ENCODE assay signal across 7 mouse cellular contexts in the genomic region with DNA sequence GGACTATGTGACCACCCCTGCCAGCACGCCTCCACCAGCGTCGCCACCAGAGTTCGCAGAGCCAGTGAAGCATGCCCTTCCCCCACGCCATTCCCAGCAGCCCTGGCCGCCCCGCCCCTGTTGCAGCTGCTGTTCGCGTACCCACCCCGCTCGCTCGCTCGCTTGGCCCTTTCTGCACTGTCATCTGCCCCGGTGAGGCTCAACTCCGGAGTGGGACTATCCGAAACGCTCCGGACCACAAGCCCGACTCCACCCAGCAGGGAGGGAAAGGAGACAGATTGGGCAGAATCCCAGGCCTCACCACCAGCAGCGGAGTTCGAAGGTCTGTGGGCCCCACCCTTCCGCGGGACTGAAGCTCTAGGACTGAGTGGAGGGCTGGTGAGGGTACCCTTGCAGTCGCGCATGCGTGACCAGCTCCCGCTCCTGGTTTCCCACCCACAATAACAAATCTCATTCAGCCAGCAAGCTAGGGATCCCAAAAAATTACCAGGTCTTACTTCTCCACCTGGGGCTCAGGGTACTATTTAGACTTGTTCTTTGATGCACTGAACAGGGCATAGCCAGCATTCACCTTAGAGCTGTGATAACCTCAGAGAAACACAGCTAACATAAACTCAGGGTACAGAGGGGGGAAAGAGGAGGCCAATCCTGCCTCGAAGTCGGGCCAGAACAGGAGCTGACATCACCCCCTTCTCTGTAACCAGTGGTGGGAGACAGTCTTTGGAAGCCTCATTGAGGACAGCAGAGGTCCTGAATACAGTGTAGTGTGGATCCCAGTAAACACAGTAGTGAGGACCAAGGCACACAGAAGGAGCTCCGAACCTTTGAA. TPM values are rescaled to one million over a fixed set of nuclear protein-coding genes. Genes with fewer than 3 reads are reported as not detected.
A peak's percentile ranks its signal among the peaks of the same experiment; 100 is the strongest.
DNase-seq lines count a peak whose midpoint lies in the region; ATAC-seq and TF ChIP-seq lines count a peak whose summit lies in the region.

No protein-coding gene starts in this region.

- H3K4me1 ChIP-seq in limb, embryonic 10.5 days: peaks cover 22% of the 10 kb centered on the region
- peaks cover 30% of the 10 kb centered on the region for H3K4me1 ChIP-seq in midbrain, embryonic 10.5 days

- DNase-seq in ES-CJ7 (ENCODE audit: low read depth, low spot score): peak; percentile 88
- DNase-seq in heart, postnatal 14 days: peak; percentile 66 to 73
- peak; percentile 72 for DNase-seq in limb, embryonic 10.5 days (ENCODE audit: low spot score)
- DNase-seq in midbrain, embryonic 10.5 days (ENCODE audit: low spot score): peak; percentile 73
- DNase-seq in testis, postnatal 10 days (ENCODE audit: low spot score): peak; percentile 72

- peaks cover 15% of the 10 kb centered on the region for H3K36me3 ChIP-seq in C2C12 (ENCODE audit: control insufficient read depth, insufficient read depth)
- H3K36me3 ChIP-seq in limb, embryonic 10.5 days: peaks cover 11% of the 10 kb centered on the region; the same call in 1 of the 2 replicates
- peaks cover 14% of the 10 kb centered on the region for H3K36me3 ChIP-seq in midbrain, embryonic 10.5 days

- no peaks in the 10 kb centered on the region for H3K9me3 ChIP-seq in limb, embryonic 10.5 days (replicated peaks)
- no peaks in the 10 kb centered on the region for H3K9me3 ChIP-seq in midbrain, embryonic 10.5 days (replicated peaks)

- WGBS in limb, embryonic 10.5 days: 4% methylated on average over 30 of the region's 30 CpGs
- WGBS in midbrain, embryonic 10.5 days: 3% methylated on average over 30 of the region's 30 CpGs

- no peak for TF ChIP-seq CTCF in C2C12 (IDR thresholded peaks at IDR 0.05; ENCODE audit: control insufficient read depth, insufficient read depth, insufficient read length)

- ATAC-seq in erythroblast, adult 5-6 weeks (replicated peaks; ENCODE audit: low FRiP score, poor library complexity, severe bottlenecking): peak; percentile 37; the same call in 1 of the 2 replicates

- H3K27me3 ChIP-seq in C2C12 (ENCODE audit: control insufficient read depth, insufficient read depth, insufficient read length): no peaks in the 10 kb centered on the region
- peaks cover 100% of the 10 kb centered on the region for H3K27me3 ChIP-seq in limb, embryonic 10.5 days (ENCODE audit: low read depth, poor library complexity, severe bottlenecking)
- peaks cover 100% of the 10 kb centered on the region for H3K27me3 ChIP-seq in midbrain, embryonic 10.5 days (ENCODE audit: low read depth, poor library complexity, severe bottlenecking)

- intact Hi-C loops in heart, postnatal 14 days (cut with DNase I): no loop called here

- H3K79me2 ChIP-seq in C2C12 (ENCODE audit: control insufficient read depth, insufficient read depth): no peaks in the 10 kb centered on the region

- no peaks in the 10 kb centered on the region for H3K79me3 ChIP-seq in C2C12 (ENCODE audit: low read depth)

- H3ac ChIP-seq in C2C12 (ENCODE audit: control insufficient read depth, insufficient read length, low read depth): peak overlapping the region; percentile 20

- H3K4me3 ChIP-seq in C2C12 (ENCODE audit: insufficient read depth, poor library complexity, severe bottlenecking): peak overlapping the region; percentile 23
- peak overlapping the region; percentile 53 for H3K4me3 ChIP-seq in limb, embryonic 10.5 days
- peak overlapping the region; percentile 57 for H3K4me3 ChIP-seq in midbrain, embryonic 10.5 days

- H3K27ac ChIP-seq in limb, embryonic 10.5 days: peak overlapping the region; percentile 10; the same call in 1 of the 2 replicates
- peak overlapping the region; percentile 67 for H3K27ac ChIP-seq in midbrain, embryonic 10.5 days (replicated peaks)

TF ChIP-seq in C2C12, 6 proteins besides CTCF, POLR2A, EP300 and RAD21:
- TF ChIP-seq MYOD1 (IDR thresholded peaks at IDR 0.05; ENCODE audit: control insufficient read depth, insufficient read length, low read depth) (peak; percentile 88), MYOG (IDR thresholded peaks at IDR 0.05; ENCODE audit: control insufficient read depth, extremely low read depth, insufficient read length) (no peak), CEBPB (IDR thresholded peaks at IDR 0.05; ENCODE audit: low read depth) (no peak)

RNA-seq across cellular contexts. Expression of a gene that starts 0.6 kb away (rescaled TPM):
- polyA plus RNA-seq in C2C12 (2012; fragmentation: generic; extraction: Trizol): 9.8 TPM
- not detected in 2 replicates for total RNA-seq in erythroblast, adult 5-6 weeks (2015; ENCODE audit: low replicate concordance)
- not detected in 2 replicates for total RNA-seq in erythroblast, adult 5-6 weeks (2017; ENCODE audit: low replicate concordance)
- 10 to 100 TPM; 17.9 to 19.0 TPM for total RNA-seq in heart, postnatal 14 days (2021)
- polyA plus RNA-seq in limb, embryonic 10.5 days (2016; fragmentation: Nextera tagmentation; extraction: Ambion mirVana): 0.40 and 0.45 TPM in 2 replicates
- polyA plus RNA-seq in midbrain, embryonic 10.5 days (2016; fragmentation: Nextera tagmentation; extraction: Ambion mirVana): 1.4 and 2.3 TPM in 2 replicates

RNA-seq across cellular contexts. Expression of a gene that starts 6.9 kb away (rescaled TPM):
- polyA plus RNA-seq in C2C12 (2012; fragmentation: generic; extraction: Trizol): 3.4 TPM
- not detected in 2 replicates for total RNA-seq in erythroblast, adult 5-6 weeks (2015; ENCODE audit: low replicate concordance)
- total RNA-seq in erythroblast, adult 5-6 weeks (2017; ENCODE audit: low replicate concordance): not detected in 2 replicates
- under 1 TPM; 0.73 to 0.96 TPM for total RNA-seq in heart, postnatal 14 days (2021)
- polyA plus RNA-seq in limb, embryonic 10.5 days (2016; fragmentation: Nextera tagmentation; extraction: Ambion mirVana): 0.10 TPM in 1 of 2 replicates, not detected in the other
- polyA plus RNA-seq in midbrain, embryonic 10.5 days (2016; fragmentation: Nextera tagmentation; extraction: Ambion mirVana): 0.10 TPM in 1 of 2 replicates, not detected in the other

RNA-seq across cellular contexts. Expression of a gene that starts 12.1 kb away (rescaled TPM):
- 7.6 TPM for polyA plus RNA-seq in C2C12 (2012; fragmentation: generic; extraction: Trizol)
- 1.3 and 3.5 TPM in 2 replicates for total RNA-seq in erythroblast, adult 5-6 weeks (2015; ENCODE audit: low replicate concordance)
- total RNA-seq in erythroblast, adult 5-6 weeks (2017; ENCODE audit: low replicate concordance): 0.28 and 0.94 TPM in 2 replicates
- 1 to 10 TPM; 2.4 to 3.1 TPM for total RNA-seq in heart, postnatal 14 days (2021)
- 0.81 and 1.1 TPM in 2 replicates for polyA plus RNA-seq in limb, embryonic 10.5 days (2016; fragmentation: Nextera tagmentation; extraction: Ambion mirVana)
- polyA plus RNA-seq in midbrain, embryonic 10.5 days (2016; fragmentation: Nextera tagmentation; extraction: Ambion mirVana): 0.64 and 0.72 TPM in 2 replicates

RNA-seq across cellular contexts. Expression of a gene that starts 12.1 kb away (rescaled TPM):
- 27.3 TPM for polyA plus RNA-seq in C2C12 (2012; fragmentation: generic; extraction: Trizol)
- 2.3 and 3.5 TPM in 2 replicates for total RNA-seq in erythroblast, adult 5-6 weeks (2015; ENCODE audit: low replicate concordance)
- 3.6 and 5.9 TPM in 2 replicates for total RNA-seq in erythroblast, adult 5-6 weeks (2017; ENCODE audit: low replicate concordance)
- 1 to 10 TPM; 6.3 to 7.2 TPM for total RNA-seq in heart, postnatal 14 days (2021)
- 11.4 and 12.1 TPM in 2 replicates for polyA plus RNA-seq in limb, embryonic 10.5 days (2016; fragmentation: Nextera tagmentation; extraction: Ambion mirVana)
- 13.6 and 14.6 TPM in 2 replicates for polyA plus RNA-seq in midbrain, embryonic 10.5 days (2016; fragmentation: Nextera tagmentation; extraction: Ambion mirVana)

RNA-seq across cellular contexts. Expression of a gene that starts 13.2 kb away (rescaled TPM):
- 6.0 TPM for polyA plus RNA-seq in C2C12 (2012; fragmentation: generic; extraction: Trizol)
- 1.0 and 3.8 TPM in 2 replicates for total RNA-seq in erythroblast, adult 5-6 weeks (2015; ENCODE audit: low replicate concordance)
- 0.70 and 1.2 TPM in 2 replicates for total RNA-seq in erythroblast, adult 5-6 weeks (2017; ENCODE audit: low replicate concordance)
- total RNA-seq in heart, postnatal 14 days (2021): 1 to 10 TPM; 1.5 to 3.2 TPM
- polyA plus RNA-seq in limb, embryonic 10.5 days (2016; fragmentation: Nextera tagmentation; extraction: Ambion mirVana): 13.9 and 19.2 TPM in 2 replicates
- polyA plus RNA-seq in midbrain, embryonic 10.5 days (2016; fragmentation: Nextera tagmentation; extraction: Ambion mirVana): 26.4 and 36.8 TPM in 2 replicates

Comparison
In these comparisons a context has a peak if more than half of its experiments do, and no peak if none do; other contexts are left out.
1. Peak in every context shown above with its lines: DNase-seq, ATAC-seq, H3K4me3 ChIP-seq and H3K27ac ChIP-seq.